Mouse (Mus musculus): ENCODE measurements around the gene Supt16.

Gene Supt16

DNA sequence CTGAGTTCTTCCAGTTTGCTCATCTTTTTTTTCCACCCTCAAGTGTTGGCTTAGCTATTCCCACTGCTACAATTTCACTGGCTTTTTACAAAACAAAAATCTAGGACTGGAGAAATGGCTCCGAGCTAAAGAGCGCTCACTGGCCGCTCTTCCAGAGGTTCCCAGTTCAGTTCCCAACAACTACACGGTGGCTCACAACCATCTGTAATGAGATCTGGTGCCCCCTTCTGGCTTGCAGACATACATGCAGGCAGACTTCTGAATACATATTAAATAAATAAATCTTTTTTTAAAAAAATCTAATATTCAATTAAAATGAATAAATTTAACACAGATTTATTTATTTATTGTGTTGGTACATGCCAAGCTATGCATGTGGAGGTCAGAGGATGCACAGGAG lies 50.7 kb downstream of the Supt16 start:
- no peak for DNase-seq (ENCODE audit: low spot score in 2 of 2)

DNA sequence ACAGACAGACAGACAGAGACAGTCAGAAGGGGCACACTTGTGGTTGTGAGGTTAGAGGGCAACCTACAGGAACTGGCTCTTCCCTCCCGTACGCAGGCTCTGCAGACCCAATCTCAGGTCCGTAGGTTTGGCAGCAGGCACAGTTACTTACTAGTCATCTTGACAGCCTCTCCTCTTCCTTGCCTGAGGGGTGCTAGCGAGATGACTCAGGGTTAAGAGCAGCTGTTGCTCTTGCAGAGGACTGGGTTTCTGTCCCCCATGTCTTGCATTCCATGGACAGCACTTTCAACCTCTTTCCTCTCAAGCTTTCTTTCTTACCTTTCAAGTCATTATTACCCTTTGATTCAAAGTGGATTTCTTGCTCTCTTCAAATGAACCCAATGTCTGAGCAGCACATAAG lies 53.1 kb downstream of the Supt16 start:
- no peak for DNase-seq (ENCODE audit: low spot score in 2 of 2)

DNA sequence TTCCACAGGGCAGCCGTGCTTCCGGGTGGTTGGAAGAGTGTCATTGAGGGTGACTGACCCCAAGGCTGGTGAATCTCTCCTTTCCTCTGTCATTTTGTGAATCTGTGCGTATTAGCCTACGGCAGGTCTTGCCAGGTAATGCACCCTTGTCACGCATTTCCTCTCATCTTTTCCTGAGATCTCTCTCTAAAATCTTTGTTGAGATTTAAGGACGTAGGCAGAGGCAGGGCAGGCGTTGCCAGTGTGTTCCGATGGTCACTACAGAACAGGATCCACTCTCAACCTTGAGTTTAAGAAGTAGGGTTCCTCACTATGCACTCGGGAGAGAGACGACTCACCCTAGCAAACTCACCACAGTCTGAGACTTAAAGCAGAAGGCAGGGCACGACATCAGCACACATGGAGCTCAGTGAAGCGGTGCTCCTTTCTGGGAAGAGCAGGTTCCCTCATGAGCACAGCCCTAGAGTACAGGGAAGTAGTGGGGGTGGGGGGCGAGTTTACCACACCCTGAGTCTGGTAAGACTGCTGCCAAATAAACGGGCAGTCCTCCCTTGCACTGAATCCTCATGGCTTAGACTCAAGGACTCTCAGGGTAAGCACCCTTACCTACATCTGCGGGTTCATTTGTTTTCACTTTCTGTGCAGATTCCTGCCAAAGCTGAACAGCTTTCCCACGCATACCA lies 55.6 kb downstream of the Supt16 start:
- DNase-seq (ENCODE audit: low spot score in 2 of 2): no peak

DNA sequence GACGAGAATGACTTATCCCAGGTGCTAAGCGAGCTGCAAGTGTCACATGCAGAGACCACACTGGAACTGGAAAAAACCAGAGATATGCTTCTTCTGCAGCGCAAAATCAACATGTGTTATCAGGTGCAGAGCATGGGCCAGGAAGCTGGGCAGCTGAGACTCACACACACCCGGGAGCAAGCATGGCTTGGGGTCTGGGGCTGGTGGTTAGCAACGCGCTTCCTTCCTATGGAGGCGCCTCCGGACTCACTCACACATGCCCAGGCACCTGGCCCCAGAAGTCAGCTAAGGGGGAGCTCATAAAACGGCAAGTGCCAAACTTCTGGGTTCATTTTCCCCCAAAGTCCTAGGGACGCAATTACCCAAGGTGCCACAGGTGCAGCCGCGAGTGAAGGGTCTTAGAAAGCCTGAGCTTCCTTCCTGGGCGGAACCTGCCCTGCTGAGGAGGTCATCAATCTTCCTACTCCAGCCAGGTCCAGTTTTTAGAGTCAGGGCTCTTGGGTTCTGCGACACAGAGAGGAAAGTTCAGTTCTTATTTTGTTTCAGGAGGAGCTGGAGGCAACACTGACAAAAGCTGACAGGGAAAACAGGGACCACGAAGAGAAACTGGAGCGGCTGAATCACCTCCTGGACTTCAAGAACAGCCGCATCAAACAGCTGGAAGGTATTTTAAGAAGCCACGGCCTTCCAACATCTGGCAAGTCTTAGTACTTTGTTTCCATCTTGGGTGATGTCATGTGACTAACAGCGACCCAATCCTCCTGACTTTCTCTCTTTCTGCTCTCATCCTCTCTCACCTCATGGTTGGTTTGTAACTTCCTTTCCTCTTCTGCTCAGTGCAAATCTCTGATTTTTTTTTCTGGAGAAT lies 56.4 kb downstream of the Supt16 start:
- DNase-seq (ENCODE audit: low spot score in 2 of 2): no peak

DNA sequence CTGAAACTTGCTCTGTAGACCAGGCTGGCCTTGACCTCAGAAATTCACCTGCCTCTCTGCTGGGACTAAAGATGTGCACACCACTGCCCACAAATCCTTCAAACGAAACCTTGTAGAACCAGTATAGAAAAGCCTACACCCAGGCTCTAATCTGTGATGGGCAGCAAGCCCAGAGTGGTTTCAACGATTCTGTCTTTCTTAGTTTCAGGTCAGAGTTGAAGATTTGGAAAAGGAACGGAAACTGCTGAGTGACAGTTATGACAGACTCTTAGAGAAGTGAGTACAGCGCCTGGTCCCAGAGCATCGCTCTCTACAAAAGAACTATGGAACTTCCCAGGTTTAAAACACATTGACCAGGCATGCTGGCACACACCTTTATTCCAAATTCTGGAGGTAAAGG lies 63.6 kb downstream of the Supt16 start:
- no peak for DNase-seq (ENCODE audit: low spot score in 2 of 2)

DNA sequence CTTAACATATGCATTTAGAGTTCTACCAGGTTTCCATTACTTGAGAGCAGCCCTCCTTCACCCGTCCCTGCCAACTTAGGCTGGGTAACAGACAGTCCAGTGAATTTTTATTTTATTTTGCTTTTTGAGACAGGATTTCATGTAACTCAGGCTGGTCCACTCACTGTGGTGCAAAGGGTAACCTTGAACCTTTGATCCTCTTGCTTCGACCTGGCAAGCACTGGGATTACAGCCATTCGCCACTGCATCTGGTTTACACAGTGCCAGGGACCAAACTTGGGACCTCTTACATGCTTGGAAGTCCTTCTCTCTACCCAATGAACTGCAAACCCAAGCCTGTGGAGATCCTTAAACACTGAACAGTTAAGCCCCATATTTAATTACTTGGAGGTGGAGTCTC lies 72.6 kb downstream of the Supt16 start:
- no peak for DNase-seq (ENCODE audit: low spot score in 2 of 2)

DNA sequence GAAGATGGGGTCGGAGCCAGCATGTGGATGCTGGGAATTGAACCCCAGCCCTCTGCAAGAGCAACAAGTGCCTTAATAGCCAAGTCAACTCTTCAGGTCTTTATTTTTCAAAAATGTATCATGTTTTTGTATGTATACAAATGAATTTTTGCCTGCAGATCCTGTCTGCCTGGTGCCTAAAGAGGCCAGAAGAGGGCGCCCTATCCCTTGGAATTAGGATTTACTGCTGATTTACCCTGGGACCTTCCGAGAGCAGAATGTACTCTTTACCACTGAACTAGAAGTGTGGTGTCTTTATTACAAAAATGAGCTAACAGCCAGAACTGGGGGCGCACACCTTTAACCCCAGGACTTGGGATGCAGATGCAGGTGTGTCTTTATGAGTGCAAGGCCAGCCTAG lies 73.3 kb downstream of the Supt16 start:
- peak; percentile 67 to 88 for DNase-seq (ENCODE audit: low spot score in 2 of 2)

DNA sequence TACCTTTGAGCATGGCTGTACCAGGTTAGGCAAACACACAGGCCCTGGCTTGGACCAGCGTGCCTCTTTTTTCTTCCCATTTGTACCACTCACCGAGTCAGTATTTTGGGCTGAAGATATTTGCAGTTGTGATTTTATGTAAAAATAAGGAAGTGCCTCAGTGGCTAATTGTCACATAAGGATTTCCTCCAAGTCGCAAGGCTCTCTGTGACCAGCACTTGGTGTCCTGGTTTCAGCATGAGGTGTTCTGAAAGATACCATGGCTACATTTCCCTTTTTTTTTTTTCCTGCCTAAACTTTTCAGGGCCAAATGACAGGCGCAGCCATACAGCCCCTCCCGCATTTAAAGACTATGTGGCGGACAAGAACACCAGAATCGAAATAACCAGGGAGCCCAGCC lies 77.0 kb downstream of the Supt16 start:
- DNase-seq (ENCODE audit: low spot score in 2 of 2): no peak

DNA sequence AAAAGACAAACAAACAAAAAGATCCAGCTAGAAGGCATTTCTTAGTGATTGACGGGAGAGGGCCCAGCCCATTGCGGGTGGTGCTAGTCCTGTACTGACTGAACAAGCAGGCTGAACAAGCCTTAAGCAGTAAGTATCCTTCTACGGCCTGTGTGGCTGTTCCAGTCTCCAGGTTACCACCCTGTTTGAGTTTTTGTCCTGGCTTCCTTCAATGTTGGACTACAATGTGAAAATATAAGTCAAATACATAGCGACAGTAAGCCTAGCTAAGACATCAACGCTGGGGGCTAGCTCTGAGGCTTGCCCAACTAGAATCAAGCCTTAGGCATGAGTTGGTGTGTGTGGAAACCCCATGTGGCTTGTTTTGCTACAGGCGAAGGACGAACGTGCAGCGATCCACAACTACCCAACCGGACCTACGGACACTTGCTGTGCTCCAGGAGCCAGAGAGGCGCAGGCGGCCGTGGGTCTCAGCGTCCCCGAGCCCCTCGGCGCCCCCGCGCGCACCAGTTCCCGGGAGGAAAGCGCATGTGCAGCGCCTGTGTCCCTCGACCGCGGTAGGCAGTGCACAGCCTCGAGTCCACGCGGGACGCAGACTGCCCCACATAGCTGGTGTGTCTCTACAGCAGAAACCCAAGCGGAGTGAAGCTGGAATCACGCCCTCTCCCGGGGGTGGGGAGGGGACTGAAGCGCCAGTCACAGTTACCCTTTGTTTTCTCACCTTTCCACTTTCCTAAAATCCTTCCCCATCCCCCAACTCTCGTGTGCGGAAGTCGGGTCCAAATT lies 78.2 kb downstream of the Supt16 start:
- DNase-seq (ENCODE audit: low spot score in 2 of 2): peak; percentile 23 to 71

DNA sequence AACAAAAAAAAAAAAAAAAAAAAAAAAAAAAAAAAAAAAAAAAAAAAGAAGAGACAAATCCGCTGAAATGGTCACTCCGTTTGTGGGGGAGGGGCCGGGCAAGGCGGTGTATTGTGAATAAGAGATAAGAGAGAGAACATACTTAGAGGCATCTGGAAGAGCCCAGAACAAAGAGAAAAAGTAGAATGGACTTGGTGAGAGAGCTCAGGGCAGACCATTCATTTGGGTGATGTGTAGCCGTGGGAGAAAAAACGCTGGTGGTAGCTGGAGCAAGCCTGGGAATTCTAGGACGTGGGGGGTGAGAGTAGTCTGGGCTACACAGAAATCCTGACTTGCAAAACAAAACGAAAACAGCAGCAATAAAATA lies 78.8 kb downstream of the Supt16 start:
- no peak for DNase-seq (ENCODE audit: low spot score in 2 of 2)

DNA sequence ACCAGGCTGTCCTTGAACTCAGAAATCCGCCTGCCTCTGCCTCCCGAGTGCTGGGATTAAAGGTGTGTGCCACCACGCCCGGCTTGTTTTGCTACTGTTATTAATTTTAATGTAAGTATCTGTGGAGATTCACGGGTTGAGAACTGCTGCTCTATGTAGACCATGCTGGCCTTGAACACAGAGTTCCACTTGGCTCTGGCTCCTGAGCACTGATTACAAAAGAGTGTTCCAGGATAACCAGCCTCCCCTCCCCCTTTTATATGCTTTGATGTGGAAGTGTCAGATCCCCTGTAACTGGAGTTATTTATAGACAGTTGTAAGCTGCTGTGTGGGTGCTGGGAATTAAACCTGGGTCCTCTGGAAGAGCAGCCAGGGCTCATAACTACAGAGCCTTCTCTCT lies 80.0 kb downstream of the Supt16 start:
- no peak for DNase-seq (ENCODE audit: low spot score in 2 of 2)

DNA sequence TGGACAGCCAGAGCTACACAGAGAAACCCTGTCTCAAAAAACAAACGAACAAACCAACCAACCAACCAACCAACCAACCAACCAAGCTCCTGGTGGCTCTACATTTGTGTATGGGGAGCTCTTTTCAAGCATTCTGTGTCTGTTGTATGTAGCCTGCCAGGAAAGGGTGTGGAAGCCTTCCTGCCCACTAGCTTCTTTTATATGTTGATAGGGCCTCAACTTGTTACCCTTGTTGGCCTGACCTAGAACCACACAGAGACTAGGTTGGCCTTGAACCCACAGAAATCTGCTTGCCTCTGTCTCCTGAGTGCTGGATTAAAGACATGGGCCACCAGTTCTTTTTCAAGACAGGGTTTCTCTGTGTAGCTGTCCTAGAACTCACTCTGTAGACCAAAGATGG lies 83.1 kb downstream of the Supt16 start:
- DNase-seq (ENCODE audit: low spot score in 2 of 2): no peak

Measured in spleen, postnatal 4 days (tissue).